Mouse (Mus musculus) liver, adult 2 months (tissue): Measurements from ENCODE around the gene Osbpl10. TPM values are rescaled to one million over a fixed set of nuclear protein-coding genes. Genes with fewer than 3 reads are reported as not detected.

Experiments used
- DNase-seq: peaks from one replicate; pipeline ENCODE4 v3.0.0-alpha.2; 2011; ENCODE audit warnings: low read depth, low spot score; ENCODE audit errors: extremely low read depth
- H3K27ac ChIP-seq: fragments of 200-500 bp; replicated peaks from 2 replicates; pipeline ENCODE4 v1.5.1; 2012; ENCODE audit warnings: low read depth, mild to moderate bottlenecking, control low read depth, inconsistent platforms, low read length; ENCODE audit not compliant: insufficient read depth
- H3K27me3 ChIP-seq: fragments of 200-500 bp; 2 replicates; pipeline ENCODE4 v1.6.1; 2012; ENCODE audit warnings: mild to moderate bottlenecking, moderate library complexity, low read length, inconsistent platforms; ENCODE audit not compliant: control insufficient read depth, insufficient read depth
- H3K36me3 ChIP-seq: fragments of 200-500 bp; 2 replicates; pipeline ENCODE4 v1.6.1; 2012; ENCODE audit warnings: low read length, inconsistent platforms; ENCODE audit not compliant: control insufficient read depth, insufficient read depth
- H3K4me1 ChIP-seq: fragments of 200-500 bp; 2 replicates; pipeline ENCODE4 v1.6.1; 2011; ENCODE audit warnings: low read length; ENCODE audit not compliant: control insufficient read depth, insufficient read depth
- H3K4me3 ChIP-seq: fragments of 200-500 bp; 2 replicates; pipeline ENCODE4 v1.5.1; 2011; ENCODE audit warnings: low read depth, mild to moderate bottlenecking, control low read depth, low read length, moderate library complexity; ENCODE audit not compliant: insufficient read depth
- H3K79me2 ChIP-seq: fragments of 200-500 bp; 2 replicates; pipeline ENCODE4 v1.6.1; 2012; ENCODE audit warnings: inconsistent platforms, mild to moderate bottlenecking, low read length, moderate library complexity; ENCODE audit not compliant: control insufficient read depth, insufficient read depth
- H3K9ac ChIP-seq: fragments of 200-500 bp; 2 replicates; pipeline ENCODE4 v1.6.1; 2012; ENCODE audit warnings: low read depth, mild to moderate bottlenecking, control low read depth, inconsistent platforms, low read length
- CTCF ChIP-seq: fragments of 200-500 bp; IDR thresholded peaks from 2 replicates; pipeline ENCODE4 v1.5.1; 2011; ENCODE audit warnings: low read depth, low read length, control low read depth
- POLR2A ChIP-seq: fragments of 200-500 bp; IDR thresholded peaks from 2 replicates; pipeline ENCODE4 v1.6.1; 2011; ENCODE audit warnings: low read length, control low read depth; ENCODE audit not compliant: insufficient read depth; ENCODE audit errors: extremely low read depth
- WGBS: fragments of 180-500 bp; shearing (Covaris S2); methylation state at CpG from one replicate; pipeline ENCODE4 v1.1.7; 2018; 5-methylcytosine and 5-hydroxymethylcytosine counted together
- polyA plus RNA-seq: library from polyadenylated mRNA; depleted of rRNA; stranded (reverse); fragments of >200 nt; gene quantifications from 2 replicates; pipeline ENCODE4 v1.2.3, GENCODE M21; 2012
- total RNA-seq: library from RNA; depleted of rRNA; stranded (reverse); fragments of >200 nt; gene quantifications from 2 replicates; pipeline ENCODE4 v1.2.3, GENCODE M21; 2014

Osbpl10 gene
- total and polyA plus RNA-seq, 2 experiments: 0.28 to 0.82 TPM

DNA sequence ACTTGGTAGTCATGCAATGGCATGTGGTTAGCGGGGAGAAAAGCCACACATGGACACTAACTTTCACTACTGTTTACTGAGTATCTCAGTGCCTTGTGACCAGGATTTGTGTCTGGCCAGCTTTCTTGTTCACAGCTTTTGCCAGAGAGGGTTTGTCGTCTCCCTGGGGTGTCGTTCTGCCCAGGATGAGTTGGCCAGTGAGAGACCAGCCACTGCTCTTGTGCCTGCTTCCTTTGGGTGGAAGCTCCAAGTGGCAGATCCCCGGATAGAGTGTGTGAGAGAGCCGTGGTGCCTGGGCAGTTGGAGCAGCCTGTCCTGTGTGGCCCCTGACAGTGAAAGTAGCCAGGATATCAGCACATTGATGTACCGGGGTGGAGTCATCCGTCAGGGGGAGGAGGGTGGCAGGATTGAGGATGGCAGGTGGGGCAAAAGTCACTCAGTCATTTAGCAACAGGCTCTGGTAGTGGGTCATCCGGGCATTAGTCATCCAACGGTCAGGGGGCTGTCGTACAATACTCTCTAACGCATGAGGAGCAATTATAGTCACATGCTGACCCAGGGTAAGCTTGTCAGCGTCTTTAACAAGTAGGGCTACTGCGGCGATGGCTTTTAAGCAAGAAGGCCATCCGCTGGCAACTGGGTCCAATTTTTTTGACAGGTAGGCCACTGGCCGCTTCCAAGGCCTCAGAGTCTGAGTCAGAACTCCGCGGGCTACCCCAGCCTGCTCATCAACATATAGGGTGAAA lies 170.8 kb downstream of the Osbpl10 start:
- H3K36me3 ChIP-seq: no peaks in the 10 kb centered on the region
- no peaks in the 10 kb centered on the region for H3K27me3 ChIP-seq
- no peak overlapping the region for H3K4me3 ChIP-seq
- H3K79me2 ChIP-seq: no peaks in the 10 kb centered on the region
- no peak overlapping the region for H3K27ac ChIP-seq
- WGBS: 91% methylated on average over 18 of the region's 18 CpGs
- H3K9ac ChIP-seq: no peak overlapping the region
- no peak for TF ChIP-seq POLR2A
- TF ChIP-seq CTCF: no peak
- no peaks in the 10 kb centered on the region for H3K4me1 ChIP-seq
- no peak for DNase-seq

DNA sequence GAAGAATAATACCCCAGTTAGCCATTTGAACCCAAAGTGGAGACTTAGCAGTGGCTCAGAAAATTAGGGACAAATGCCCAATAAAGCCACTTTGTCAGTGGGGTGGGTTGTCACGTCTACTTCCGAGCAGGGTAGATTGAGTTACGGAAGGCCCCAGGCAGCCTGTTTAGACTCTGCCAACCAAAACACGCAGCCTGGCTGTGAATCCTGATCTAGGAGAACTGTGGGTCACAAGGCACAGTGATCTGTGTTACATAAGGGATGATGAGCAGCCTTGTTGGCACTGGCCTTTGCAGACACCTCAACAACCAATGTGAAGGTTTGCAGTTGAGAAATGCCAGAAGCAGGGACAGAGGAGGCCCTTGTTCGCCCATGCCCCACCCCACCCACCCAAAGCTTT lies 183.2 kb downstream of the Osbpl10 start:
- no peak for DNase-seq
- 80% methylated on average over 5 of the region's 5 CpGs for WGBS
- Histone ChIP-seq H3K27me3 (no peaks in the 10 kb centered on the region), H3K4me3 (no peak overlapping the region), H3K36me3 (no peaks in the 10 kb centered on the region), H3K79me2 (no peaks in the 10 kb centered on the region), H3K27ac (no peak overlapping the region), H3K9ac (no peak overlapping the region), H3K4me1 (no peaks in the 10 kb centered on the region)
- no peak for TF ChIP-seq CTCF
- no peak for TF ChIP-seq POLR2A

DNA sequence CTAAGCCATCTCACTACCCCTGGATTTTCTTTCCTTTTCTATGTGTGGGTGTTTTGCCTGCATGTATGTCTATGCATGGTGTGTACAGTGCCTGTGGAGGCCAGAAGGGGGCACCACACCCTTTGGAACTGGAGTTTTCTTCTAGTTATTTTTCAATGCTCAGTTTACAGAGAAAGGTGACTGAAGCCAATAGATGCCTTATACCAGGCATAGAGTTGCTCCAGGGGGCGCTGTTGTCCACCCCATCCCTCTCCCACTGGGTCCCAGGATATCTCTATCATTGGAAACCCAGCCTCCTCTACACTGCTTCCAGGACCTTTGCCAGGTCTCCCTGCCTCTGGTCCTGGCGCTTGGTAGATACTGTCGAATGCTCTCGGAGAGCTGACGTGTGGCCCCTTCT lies 184.7 kb downstream of the Osbpl10 start:
- H3K4me1 ChIP-seq: no peaks in the 10 kb centered on the region
- DNase-seq: peak; percentile 43
- H3K36me3 ChIP-seq: no peaks in the 10 kb centered on the region
- H3K27me3 ChIP-seq: no peaks in the 10 kb centered on the region
- no peak overlapping the region for H3K4me3 ChIP-seq
- TF ChIP-seq CTCF (peak; percentile 49), POLR2A (no peak)
- H3K79me2 ChIP-seq: no peaks in the 10 kb centered on the region
- H3K9ac ChIP-seq: no peak overlapping the region
- H3K27ac ChIP-seq: no peak overlapping the region
- 63% methylated on average over 5 of the region's 5 CpGs for WGBS

DNA sequence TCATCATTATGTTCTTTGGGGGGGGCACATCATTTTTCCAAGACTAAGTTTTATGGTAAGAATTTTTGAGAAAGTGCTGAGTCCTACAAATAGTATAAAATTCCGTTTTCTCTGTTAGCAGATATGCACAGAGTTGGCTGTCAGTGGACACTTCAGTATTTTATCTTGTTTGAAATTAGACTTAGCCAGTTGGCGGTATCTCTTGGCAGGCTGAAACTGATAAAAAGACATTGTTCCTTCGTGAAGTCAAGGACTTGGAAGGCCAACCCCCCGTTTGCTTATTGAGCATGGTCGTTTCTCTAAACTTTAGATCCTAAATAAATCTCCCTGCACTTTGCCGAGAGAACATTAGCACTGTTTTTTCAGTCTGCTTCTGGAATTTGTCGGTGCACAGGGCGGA lies 185.3 kb downstream of the Osbpl10 start:
- Histone ChIP-seq H3K4me1 (no peaks in the 10 kb centered on the region), H3K79me2 (no peaks in the 10 kb centered on the region), H3K4me3 (no peak overlapping the region), H3K9ac (no peak overlapping the region), H3K27ac (no peak overlapping the region), H3K36me3 (no peaks in the 10 kb centered on the region), H3K27me3 (no peaks in the 10 kb centered on the region)
- DNase-seq: no peak
- TF ChIP-seq CTCF: no peak
- WGBS: 47% methylated on average over 8 of the region's 8 CpGs

DNA sequence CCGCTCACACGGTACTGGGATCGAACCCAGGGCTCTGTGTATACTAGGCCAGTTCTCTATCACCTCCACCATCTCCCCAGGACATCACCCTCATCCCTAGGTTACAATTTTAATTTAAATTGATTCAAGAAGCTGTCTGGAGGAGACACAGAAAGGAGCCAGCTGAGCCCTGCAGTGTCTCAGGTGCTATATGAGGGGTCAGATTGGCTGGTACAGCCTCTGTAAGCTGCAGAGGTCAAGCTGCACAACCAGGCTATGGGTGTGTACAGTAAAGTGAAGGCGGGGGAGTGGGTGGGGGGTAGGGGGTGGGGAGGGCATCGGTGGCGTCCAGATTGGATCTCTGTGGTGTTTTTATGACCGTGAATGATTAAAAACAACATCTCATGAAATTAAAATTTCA lies 186.0 kb downstream of the Osbpl10 start:
- H3K27ac ChIP-seq: no peak overlapping the region
- WGBS: 88% methylated on average over 7 of the region's 7 CpGs
- no peaks in the 10 kb centered on the region for H3K36me3 ChIP-seq
- no peak overlapping the region for H3K4me3 ChIP-seq
- H3K9ac ChIP-seq: no peak overlapping the region
- no peaks in the 10 kb centered on the region for H3K4me1 ChIP-seq
- no peak for DNase-seq
- no peaks in the 10 kb centered on the region for H3K27me3 ChIP-seq
- H3K79me2 ChIP-seq: no peaks in the 10 kb centered on the region
- TF ChIP-seq POLR2A (no peak), CTCF (no peak)

DNA sequence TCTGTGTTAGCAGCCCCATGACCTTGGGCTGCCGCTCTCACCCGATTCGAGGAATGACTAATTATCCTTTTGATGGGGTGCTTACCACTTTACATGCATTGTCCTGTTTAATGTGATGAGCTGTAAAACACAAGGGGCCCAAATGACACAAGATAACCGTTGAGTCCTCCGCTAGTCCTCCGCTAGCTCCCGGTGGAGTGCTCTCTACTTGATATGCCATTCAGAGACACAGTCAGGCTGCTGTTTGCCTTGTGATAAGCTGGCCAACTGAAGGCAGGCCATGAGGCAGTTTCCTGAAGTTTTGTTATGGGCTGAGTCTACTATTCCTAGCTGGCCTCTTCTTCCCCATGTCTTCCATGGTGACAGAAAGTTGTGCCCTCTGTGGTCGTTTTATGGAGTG lies 187.6 kb downstream of the Osbpl10 start:
- Histone ChIP-seq H3K4me3 (no peak overlapping the region), H3K4me1 (no peaks in the 10 kb centered on the region), H3K9ac (no peak overlapping the region), H3K36me3 (no peaks in the 10 kb centered on the region), H3K79me2 (no peaks in the 10 kb centered on the region), H3K27ac (no peak overlapping the region), H3K27me3 (no peaks in the 10 kb centered on the region)
- DNase-seq: no peak
- WGBS: 75% methylated on average over 8 of the region's 8 CpGs
- TF ChIP-seq CTCF (no peak), POLR2A (no peak)
